Comparison of ENCODE assay signal across 8 mouse cellular contexts in the genomic region with DNA sequence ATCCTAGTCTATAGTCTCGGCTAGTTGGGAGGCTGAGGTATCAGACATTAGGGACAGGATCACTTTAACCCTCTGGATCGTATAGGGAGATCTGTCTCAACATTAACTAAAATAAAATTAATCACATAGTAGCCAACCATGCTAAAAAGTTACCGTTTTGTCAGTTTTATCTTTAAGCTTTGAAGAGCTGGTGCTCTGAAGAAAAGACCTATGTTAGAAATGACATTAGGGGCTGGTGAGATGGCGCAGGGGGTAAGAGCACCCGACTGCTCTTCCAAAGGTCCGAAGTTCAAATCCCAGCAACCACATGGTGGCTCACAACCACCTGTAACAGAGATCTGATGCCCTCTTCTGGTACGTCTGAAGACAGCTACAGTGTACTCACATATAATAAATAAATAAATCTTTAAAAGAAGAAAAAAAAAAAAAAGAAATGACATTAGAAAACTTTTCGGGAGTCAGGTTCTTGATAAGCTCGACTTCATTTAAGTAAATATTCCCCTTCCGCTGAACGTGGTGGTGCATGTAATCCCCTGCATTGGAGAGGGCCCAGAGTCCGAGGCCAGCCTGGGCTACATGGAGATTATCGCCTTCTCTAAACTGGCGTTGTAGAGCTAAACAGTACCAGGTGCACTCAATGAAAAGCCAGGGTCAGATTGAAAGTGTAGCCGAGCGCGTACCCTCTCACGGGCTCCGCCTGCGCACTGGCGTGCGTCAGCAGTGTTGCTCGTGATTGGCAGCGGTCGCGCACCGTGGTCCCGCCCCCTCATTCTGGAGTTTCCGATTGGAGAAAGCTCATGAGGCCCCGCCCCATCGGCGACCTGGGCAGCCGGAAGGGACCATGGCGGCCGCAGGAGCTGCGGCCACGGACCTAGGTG. TPM values are rescaled to one million over a fixed set of nuclear protein-coding genes. Genes with fewer than 3 reads are reported as not detected.
DNase-seq lines count a peak whose midpoint lies in the region; ATAC-seq lines count a peak whose summit lies in the region.

Gene Pigs (plus strand): TSS at position 782 of the 878 bp plus-strand sequence.

- H3K9me3 ChIP-seq in hindbrain, embryonic 15.5 days, result no peaks in the 10 kb centered on the region

- WGBS in hindbrain, embryonic 15.5 days, result 13% methylated on average over 37 of the region's 37 CpGs

- peak; percentile 97 for DNase-seq in R1 (ENCODE audit: low read depth, low spot score)
- peak; percentile 97 to 99 for DNase-seq in cerebellum, postnatal 25 days
- DNase-seq in frontal cortex, postnatal 36 days (ENCODE audit: low spot score in 2 of 2), result peak; percentile 91 to 97
- DNase-seq in left cerebral cortex, adult 11 months (ENCODE audit: low spot score), result peak; percentile 92
- DNase-seq in lung, postnatal 4 days, result peak; percentile 96 to 97
- peak; percentile 88 for DNase-seq in retina, postnatal 7 days (ENCODE audit: low read depth, low spot score)
- DNase-seq in urinary bladder, adult 2 months (ENCODE audit: low spot score), result peak; percentile 84

- H3K4me1 ChIP-seq in hindbrain, embryonic 15.5 days (replicated peaks), result peaks cover 27% of the 10 kb centered on the region

- H3K4me3 ChIP-seq in hindbrain, embryonic 15.5 days, result peak within 1 kb of the TSS; percentile 85

- H3K36me3 ChIP-seq in hindbrain, embryonic 15.5 days, result peaks cover 5% of the 10 kb centered on the region; the same call in 1 of the 2 replicates

- H3K9ac ChIP-seq in hindbrain, embryonic 15.5 days, result peak within 1 kb of the TSS; percentile 78

- peak; percentile 92 for ATAC-seq in hindbrain, embryonic 15.5 days (ENCODE audit: low FRiP score, low read depth)

- no peaks in the 10 kb centered on the region for H3K27me3 ChIP-seq in hindbrain, embryonic 15.5 days

- H3K4me2 ChIP-seq in hindbrain, embryonic 15.5 days, result peak within 1 kb of the TSS; percentile 80

- peak within 1 kb of the TSS; percentile 76 for H3K27ac ChIP-seq in hindbrain, embryonic 15.5 days (replicated peaks)

RNA-seq across cellular contexts. Expression of gene Pigs, which starts in this region (rescaled TPM):
- 84.6 and 92.9 TPM in 2 replicates for polyA plus RNA-seq in hindbrain, embryonic 15.5 days (2015; fragmentation: Nextera tagmentation; extraction: Ambion mirVana)
- polyA plus RNA-seq in urinary bladder, adult 2 months (2012; rRNA removed), result 44.2 and 44.9 TPM in 2 replicates

Comparison
In these comparisons a context has a peak if more than half of its experiments do, and no peak if none do; other contexts are left out.
1. Peak in every context shown above with its lines: DNase-seq, ATAC-seq, H3K4me3 ChIP-seq and H3K27ac ChIP-seq.